8 mouse cellular contexts compared by ENCODE assay signal in genomic region chr9:66974721-66975225, GRCm38 (mm10). TPM values are rescaled to one million over a fixed set of nuclear protein-coding genes. Genes with fewer than 3 reads are reported as not detected.
DNase-seq lines count a peak whose midpoint lies in the region; ATAC-seq lines count a peak whose summit lies in the region.

No protein-coding gene starts in this region.

- peak overlapping the region; percentile 64 for H3K9ac ChIP-seq in hindbrain, embryonic 11.5 days (ENCODE audit: low read depth, low read length)

- H3K4me3 ChIP-seq in hindbrain, embryonic 11.5 days (ENCODE audit: low read depth, low read length) = peak overlapping the region; percentile 71

- H3K4me1 ChIP-seq in hindbrain, embryonic 11.5 days (replicated peaks; ENCODE audit: control insufficient read depth, insufficient read depth, low read length) = no peaks in the 10 kb centered on the region

- ATAC-seq in hindbrain, embryonic 11.5 days (ENCODE audit: low FRiP score) = peak; percentile 90

- H3K36me3 ChIP-seq in hindbrain, embryonic 11.5 days (ENCODE audit: control insufficient read depth, insufficient read depth, low read length) = no peaks in the 10 kb centered on the region

- H3K4me2 ChIP-seq in hindbrain, embryonic 11.5 days (replicated peaks; ENCODE audit: low read depth, low read length) = peak overlapping the region; percentile 50

- H3K9me3 ChIP-seq in hindbrain, embryonic 11.5 days (ENCODE audit: control insufficient read depth, low read length) = no peaks in the 10 kb centered on the region

- H3K27ac ChIP-seq in hindbrain, embryonic 11.5 days (ENCODE audit: low read depth, low read length) = peak overlapping the region; percentile 75

- no peaks in the 10 kb centered on the region for H3K27me3 ChIP-seq in hindbrain, embryonic 11.5 days (ENCODE audit: control insufficient read depth, insufficient read depth, low read length)

- under 1% methylated on average over 37 of the region's 41 CpGs for WGBS in hindbrain, embryonic 11.5 days

- peak; percentile 94 for DNase-seq in ZHBTc4 (ENCODE audit: low read depth, low spot score)
- DNase-seq in cerebellum, postnatal 10 days = peak; percentile 88 to 90
- DNase-seq in frontal cortex, postnatal 10 days (ENCODE audit: low spot score in 2 of 2) = peak; percentile 68 to 74
- peak; percentile 86 for DNase-seq in hindbrain, embryonic 11.5 days (ENCODE audit: low spot score)
- peak; percentile 45 to 52 for DNase-seq in layer of hippocampus, postnatal 36 days
- peak; percentile 93 for DNase-seq in lung, postnatal 36 days
- DNase-seq in retina, embryonic 14.5 days (ENCODE audit: low spot score) = peak; percentile 89
- peak; percentile 63 for DNase-seq in urinary bladder, postnatal 25 days (ENCODE audit: low spot score)

RNA-seq across cellular contexts. Expression of gene Lactb, which starts 0.5 kb away (rescaled TPM):
- polyA plus RNA-seq in hindbrain, embryonic 11.5 days (2014; fragmentation: Nextera tagmentation; extraction: Ambion mirVana) = 11.2 and 12.0 TPM in 2 replicates
- total RNA-seq in layer of hippocampus, postnatal 36 days (2021) = 10 to 100 TPM; 13.9 to 14.4 TPM

RNA-seq across cellular contexts. Expression of gene Rps27l, which starts 28.9 kb away (rescaled TPM):
- polyA plus RNA-seq in hindbrain, embryonic 11.5 days (2014; fragmentation: Nextera tagmentation; extraction: Ambion mirVana) = 603 TPM in 2 replicates
- total RNA-seq in layer of hippocampus, postnatal 36 days (2021) = 10 to 100 TPM; 37.9 to 44.7 TPM

RNA-seq across cellular contexts. Expression of gene Rab8b, which starts 55.3 kb away (rescaled TPM):
- 34.3 and 34.9 TPM in 2 replicates for polyA plus RNA-seq in hindbrain, embryonic 11.5 days (2014; fragmentation: Nextera tagmentation; extraction: Ambion mirVana)
- 10 to 100 TPM; 53.1 to 53.3 TPM for total RNA-seq in layer of hippocampus, postnatal 36 days (2021)

Comparison
In these comparisons a context has a peak if more than half of its experiments do, and no peak if none do; other contexts are left out.
1. Peak in every context shown above with its lines: DNase-seq, ATAC-seq, H3K4me3 ChIP-seq and H3K27ac ChIP-seq.